Mouse (Mus musculus) midbrain, embryonic 12.5 days (tissue): Measurements from ENCODE around the gene Eef1b2. TPM values are rescaled to one million over a fixed set of nuclear protein-coding genes. Genes with fewer than 3 reads are reported as not detected.
A peak's percentile ranks its signal among the peaks of the same experiment; 100 is the strongest.
"Not testable (repeated sequence)": the region's sequence is repeated elsewhere in the genome, so short reads cannot be mapped to it uniquely, and the experiment has no call there.

Experiments
- ATAC-seq: fragments of 200-750 bp; cut with Nextera tagmentation; 2 replicates; pipeline ENCODE4 v1.8.0; 2017; ENCODE audit warnings: low read depth, moderate TSS enrichment, moderate library complexity; ENCODE audit not compliant: low FRiP score
- H3K27ac ChIP-seq: fragments of 300-500 bp; sonication (generic); replicated peaks from 2 replicates; pipeline ENCODE4 v1.5.1; 2016; ENCODE audit warnings: mild to moderate bottlenecking
- H3K27me3 ChIP-seq: fragments of 300-500 bp; sonication (generic); 2 replicates; pipeline ENCODE4 v1.6.1; 2016; ENCODE audit warnings: mild to moderate bottlenecking
- H3K36me3 ChIP-seq: fragments of 300-500 bp; sonication (generic); 2 replicates; pipeline ENCODE4 v1.6.1; 2016
- H3K4me1 ChIP-seq: fragments of 300-500 bp; sonication (generic); 2 replicates; pipeline ENCODE4 v1.6.1; 2016
- H3K4me2 ChIP-seq: fragments of 300-500 bp; sonication (generic); replicated peaks from 2 replicates; pipeline ENCODE4 v1.6.1; 2016; ENCODE audit warnings: mild to moderate bottlenecking, moderate library complexity
- H3K4me3 ChIP-seq: fragments of 300-500 bp; sonication (generic); 2 replicates; pipeline ENCODE4 v1.5.1; 2016; ENCODE audit warnings: mild to moderate bottlenecking
- H3K9ac ChIP-seq: fragments of 300-500 bp; sonication (generic); replicated peaks from 2 replicates; pipeline ENCODE4 v1.6.1; 2016; ENCODE audit warnings: mild to moderate bottlenecking, moderate library complexity
- H3K9me3 ChIP-seq: fragments of 300-500 bp; sonication (generic); 2 replicates; pipeline ENCODE4 v1.6.1; 2016; ENCODE audit warnings: mild to moderate bottlenecking
- WGBS: fragments of 180-500 bp; shearing (Covaris S2); methylation state at CpG from one replicate; pipeline ENCODE4 v1.1.7; 2016; 5-methylcytosine and 5-hydroxymethylcytosine counted together
- polyA plus RNA-seq: library from polyadenylated mRNA; unstranded; fragments of >200 nt; fragmentation: Nextera tagmentation; extraction: Ambion mirVana; gene quantifications from 2 replicates; pipeline ENCODE4 v1.2.1, GENCODE M21; 2016

Gene Eef1b2
- polyA plus RNA-seq, result 359 and 380 TPM in 2 replicates

DNA sequence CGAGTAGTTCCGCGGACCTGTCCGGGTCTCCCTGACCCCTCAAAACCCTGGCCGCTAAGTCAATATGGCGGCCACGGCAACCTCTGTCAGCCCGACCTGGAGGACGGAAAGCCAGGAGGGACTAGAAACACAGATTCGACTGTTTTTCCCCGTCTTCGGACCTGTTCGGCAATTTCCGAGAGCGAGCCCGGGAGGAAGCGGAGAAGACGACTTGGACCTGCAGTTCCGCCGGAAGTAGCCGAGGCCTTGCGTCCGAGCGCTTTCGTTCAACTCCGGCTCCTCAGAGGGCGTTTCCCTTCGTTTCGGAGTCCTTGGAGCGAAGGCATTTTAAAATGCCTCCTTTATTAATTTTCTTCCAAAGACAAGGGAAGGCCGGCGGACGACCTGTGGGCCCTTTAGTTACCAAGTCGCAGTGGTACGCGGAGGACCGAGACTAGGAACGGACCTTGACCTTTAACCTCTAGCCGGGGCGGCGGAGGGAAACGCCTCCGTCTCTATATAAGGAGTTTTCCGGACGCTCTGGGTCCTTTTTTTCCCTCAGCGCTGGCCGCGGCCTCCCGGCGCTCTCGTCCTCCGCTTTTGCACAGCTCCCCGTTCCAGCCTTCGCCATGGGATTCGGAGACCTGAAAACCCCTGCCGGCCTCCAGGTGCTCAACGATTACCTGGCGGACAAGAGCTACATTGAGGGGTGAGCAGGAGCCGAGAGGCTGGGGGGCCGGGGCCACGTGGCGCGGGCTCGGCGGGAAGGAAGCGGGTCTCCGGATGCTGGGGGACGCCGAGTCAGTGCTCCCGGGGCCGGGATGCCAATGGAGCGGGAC is at the start of gene Eef1b2, which contains the start of gene Ndufs1:
Eef1b2 (plus strand) TSS at position 222 of the 818 bp plus-strand sequence.
Ndufs1 (minus strand) TSS at position 230 of the 818 bp plus-strand sequence.
- ATAC-seq, result peak; percentile 87
- WGBS, result under 1% methylated on average over 72 of the region's 72 CpGs
- Histone ChIP-seq H3K36me3 (peaks cover 26% of the 10 kb centered on the region), H3K27ac (peak within 1 kb of the TSS; percentile 83), H3K4me3 (peak within 1 kb of the TSS; percentile 92), H3K27me3 (no peaks in the 10 kb centered on the region), H3K4me1 (peaks cover 24% of the 10 kb centered on the region), H3K9ac (peak within 1 kb of the TSS; percentile 97), H3K4me2 (peak within 1 kb of the TSS; percentile 89), H3K9me3 (no peaks in the 10 kb centered on the region)

DNA sequence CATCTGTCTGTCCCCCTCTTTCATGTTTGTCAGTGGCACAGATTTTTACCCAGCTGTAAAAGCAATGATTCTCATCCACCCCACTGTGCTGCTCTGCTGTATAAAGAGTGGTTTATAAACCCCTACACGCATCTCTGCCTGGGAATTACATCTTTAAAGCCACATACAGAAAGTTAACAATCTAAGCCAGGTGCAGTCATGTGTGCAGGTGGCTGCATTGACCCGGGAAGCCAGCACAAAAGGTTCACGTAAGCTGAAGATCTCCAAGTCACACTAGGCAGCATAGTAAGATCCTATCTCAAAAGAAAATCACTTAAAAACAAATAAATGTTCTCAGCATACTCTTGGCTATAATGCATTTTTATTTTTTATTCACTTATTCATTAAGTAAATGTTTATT is 47.4 kb upstream of the Eef1b2 start:
- WGBS, result 19% methylated on average over 3 of the region's 3 CpGs
- H3K4me2 ChIP-seq, result peak overlapping the region; percentile 46; the same call in 1 of the 2 replicates

DNA sequence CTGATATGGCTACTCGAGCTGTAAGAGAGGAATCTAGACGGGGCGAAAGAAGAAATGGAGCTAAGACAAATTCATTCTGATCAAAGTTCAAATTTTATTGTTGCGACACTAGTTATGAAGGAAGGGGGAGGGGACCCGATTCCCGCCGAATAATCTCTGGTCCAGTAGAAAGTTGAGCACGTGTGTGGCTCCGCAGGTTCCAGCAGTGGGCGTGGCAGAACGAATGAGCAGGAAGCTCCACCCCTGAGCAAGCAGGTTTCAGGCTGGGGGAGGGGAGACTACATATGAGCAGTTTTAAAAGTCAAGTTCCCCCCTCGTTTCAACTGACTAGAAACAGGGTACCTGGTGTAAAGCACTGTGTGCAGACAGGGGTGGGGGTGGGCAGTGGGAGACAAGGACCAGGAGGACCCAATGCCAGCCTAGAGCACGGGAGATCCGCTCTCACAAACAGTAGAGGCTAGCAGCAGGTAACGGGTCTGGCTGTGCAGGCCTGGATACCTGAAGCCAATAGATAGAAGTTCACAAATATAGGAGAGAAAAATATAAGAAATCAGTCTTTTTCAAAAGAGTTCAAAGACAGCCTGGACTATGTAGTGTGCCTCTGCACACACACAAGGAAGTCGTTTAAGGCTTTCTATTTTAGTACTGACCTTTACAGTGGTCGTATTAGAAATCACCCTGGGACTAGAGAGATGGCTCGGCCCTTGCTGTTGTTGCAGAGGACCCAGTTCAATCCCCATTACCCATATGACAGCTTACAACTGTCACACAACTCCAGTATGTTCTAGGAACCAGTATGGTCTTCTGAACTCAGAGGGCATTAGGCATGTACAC is 46.6 kb upstream of the Eef1b2 start:
- Histone ChIP-seq H3K9me3 (0 out of 2 replicates have a peak, but pooled peaks cover 4% of the 10 kb centered on the region), H3K9ac (no peak overlapping the region), H3K4me1 (peaks cover 9% of the 10 kb centered on the region; the same call in 1 of the 2 replicates), H3K27ac (no peak overlapping the region), H3K27me3 (no peaks in the 10 kb centered on the region), H3K4me2 (peak overlapping the region; percentile 46), H3K36me3 (peaks cover 4% of the 10 kb centered on the region; the same call in 1 of the 2 replicates), H3K4me3 (peak overlapping the region; percentile 18; the same call in 1 of the 2 replicates)
- 16% methylated on average over 18 of the region's 18 CpGs for WGBS
- peak; percentile 54; the same call in 1 of the 2 replicates for ATAC-seq

More for the DNA sequence above, 47.4 kb upstream of the Eef1b2 start:
- Histone ChIP-seq H3K9ac (no peak overlapping the region), H3K9me3 (0 out of 2 replicates have a peak, but pooled peaks cover 4% of the 10 kb centered on the region), H3K27me3 (no peaks in the 10 kb centered on the region), H3K36me3 (peaks cover 5% of the 10 kb centered on the region; the same call in 1 of the 2 replicates), H3K4me3 (no peak overlapping the region), H3K4me1 (peaks cover 9% of the 10 kb centered on the region; the same call in 1 of the 2 replicates), H3K27ac (0 out of 2 replicates have a peak overlapping the region, but pooled peaks have one; percentile 0)
- no peak for ATAC-seq

DNA sequence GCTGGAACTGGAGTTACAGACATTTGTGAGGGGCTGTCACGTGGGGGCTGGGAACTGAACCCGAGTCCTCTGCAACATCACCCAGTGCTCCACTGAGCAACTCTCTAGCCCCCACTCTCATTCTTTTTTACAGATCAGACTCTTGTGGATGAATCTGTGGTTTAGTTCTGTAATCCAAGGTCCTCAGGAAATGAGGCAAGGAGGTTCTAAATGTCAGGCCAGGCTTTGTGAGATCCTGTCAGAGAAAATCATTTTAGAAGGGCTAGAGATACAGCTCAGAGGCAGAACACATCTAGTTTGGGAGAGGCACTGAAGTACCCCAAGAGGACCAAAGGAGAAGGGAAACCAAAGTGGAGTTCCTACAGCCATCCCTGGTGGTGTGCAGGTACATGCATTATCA is 45.7 kb upstream of the Eef1b2 start:
- H3K9ac ChIP-seq, result no peak overlapping the region
- no peak overlapping the region for H3K27ac ChIP-seq
- no peak for ATAC-seq
- H3K4me3 ChIP-seq, result no peak overlapping the region
- H3K36me3 ChIP-seq, result peaks cover 4% of the 10 kb centered on the region; the same call in 1 of the 2 replicates
- H3K4me2 ChIP-seq, result no peak overlapping the region
- H3K27me3 ChIP-seq, result no peaks in the 10 kb centered on the region
- H3K9me3 ChIP-seq, result 0 out of 2 replicates have a peak, but pooled peaks cover 4% of the 10 kb centered on the region
- 85% methylated on average over 2 of the region's 2 CpGs for WGBS
- peaks cover 9% of the 10 kb centered on the region; the same call in 1 of the 2 replicates for H3K4me1 ChIP-seq

DNA sequence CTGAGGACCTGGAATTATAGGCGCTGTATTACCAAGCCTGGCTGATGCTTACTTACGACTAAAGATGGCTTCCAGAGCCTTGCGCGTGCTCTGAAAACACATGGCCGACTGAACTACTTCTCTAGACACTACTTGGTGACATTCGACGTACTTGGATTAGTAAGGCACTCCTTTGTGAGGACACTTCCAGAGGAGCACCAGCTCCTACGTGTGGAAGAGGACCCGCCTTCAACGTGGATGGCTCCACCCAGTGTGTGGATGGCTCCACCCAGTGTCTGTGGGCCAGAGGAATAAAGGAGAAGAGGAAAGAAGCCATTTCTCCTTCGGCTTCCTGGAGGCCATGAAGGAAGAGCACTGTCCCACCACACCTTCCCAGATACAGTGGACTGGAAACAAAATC is 44.9 kb upstream of the Eef1b2 start:
- no peak overlapping the region for H3K27ac ChIP-seq
- 0 out of 2 replicates have a peak, but pooled peaks cover 4% of the 10 kb centered on the region for H3K36me3 ChIP-seq
- 0 out of 2 replicates have a peak, but pooled peaks cover 4% of the 10 kb centered on the region for H3K9me3 ChIP-seq
- H3K4me3 ChIP-seq, result no peak overlapping the region
- H3K9ac ChIP-seq, result no peak overlapping the region
- no peak overlapping the region for H3K4me2 ChIP-seq
- H3K4me1 ChIP-seq, result peaks cover 9% of the 10 kb centered on the region; the same call in 1 of the 2 replicates
- ATAC-seq, result no peak
- H3K27me3 ChIP-seq, result no peaks in the 10 kb centered on the region
- WGBS, result 91% methylated on average over 11 of the region's 11 CpGs

DNA sequence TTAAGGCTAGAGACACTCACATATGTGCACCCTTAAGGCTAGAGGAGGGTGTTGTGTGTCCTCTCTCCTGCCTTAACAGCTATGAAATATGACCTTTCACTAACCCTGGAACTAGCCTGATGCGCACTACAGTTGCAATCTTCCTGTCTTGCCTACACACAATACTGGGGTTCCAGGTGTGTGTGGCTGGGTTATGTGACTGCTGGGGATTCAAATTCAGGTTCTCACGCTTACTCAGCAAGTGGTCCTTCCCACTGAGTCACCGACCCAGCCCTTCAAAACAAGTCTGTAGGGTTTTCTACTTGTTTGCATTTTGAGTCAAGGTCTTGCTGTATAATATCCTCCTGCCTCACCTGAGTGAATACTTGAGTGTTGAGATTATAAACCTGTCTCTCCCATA is 42.1 kb upstream of the Eef1b2 start:
- Histone ChIP-seq H3K4me3 (no peak overlapping the region), H3K36me3 (peaks cover 13% of the 10 kb centered on the region), H3K9ac (no peak overlapping the region), H3K4me2 (no peak overlapping the region), H3K9me3 (no peaks in the 10 kb centered on the region), H3K27me3 (no peaks in the 10 kb centered on the region), H3K4me1 (0 out of 2 replicates have a peak, but pooled peaks cover 5% of the 10 kb centered on the region), H3K27ac (no peak overlapping the region)
- WGBS, result 82% methylated on average over 3 of the region's 3 CpGs
- no peak for ATAC-seq

DNA sequence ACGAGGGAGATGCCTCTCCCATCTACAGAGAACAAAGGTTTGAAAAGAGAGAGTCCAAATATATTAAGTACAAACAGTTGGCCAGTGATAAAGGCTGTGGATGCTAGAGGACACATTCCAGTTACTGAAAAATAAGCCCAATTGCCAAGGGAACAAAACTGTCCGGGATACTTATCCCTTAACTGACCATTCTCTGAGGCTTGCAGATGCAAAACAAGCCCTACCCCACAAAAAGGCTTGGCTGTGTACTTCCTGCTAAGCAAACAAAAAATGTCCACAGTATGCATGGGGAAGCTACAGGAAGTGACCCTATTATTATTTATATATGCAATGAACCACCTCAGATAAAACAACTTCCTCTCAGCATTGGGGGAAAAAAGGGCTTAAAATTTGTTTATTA is 38.7 kb upstream of the Eef1b2 start:
- no peaks in the 10 kb centered on the region for H3K9me3 ChIP-seq
- H3K27me3 ChIP-seq, result no peaks in the 10 kb centered on the region
- H3K36me3 ChIP-seq, result peaks cover 31% of the 10 kb centered on the region
- no peak overlapping the region for H3K9ac ChIP-seq
- no peak overlapping the region for H3K27ac ChIP-seq
- H3K4me2 ChIP-seq, result no peak overlapping the region
- no peak overlapping the region for H3K4me3 ChIP-seq
- ATAC-seq, result no peak
- H3K4me1 ChIP-seq, result no peaks in the 10 kb centered on the region
- 82% methylated on average over 2 of the region's 2 CpGs for WGBS

DNA sequence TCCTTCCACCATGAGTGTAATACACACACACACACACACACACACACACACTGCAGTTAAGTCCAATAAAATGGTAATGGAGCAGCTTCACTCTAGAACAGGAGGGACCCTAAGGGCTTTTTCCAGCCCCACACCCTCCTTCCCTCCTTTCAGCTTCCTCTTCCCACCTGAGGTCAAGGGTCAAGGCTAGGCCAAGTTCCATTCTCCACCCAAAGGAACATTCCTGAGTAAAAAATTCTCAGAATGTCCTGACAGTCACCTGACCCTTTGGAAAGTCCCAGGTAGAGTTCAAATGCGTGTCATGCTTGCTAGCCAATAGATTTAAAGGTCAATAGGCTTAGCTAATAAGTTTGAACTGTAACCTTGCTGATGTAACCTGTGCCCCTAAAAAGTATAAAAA is 38.0 kb upstream of the Eef1b2 start:
- H3K27me3 ChIP-seq, result not testable (repeated sequence)
- WGBS, result 98% methylated on average over 1 of the region's 1 CpGs

DNA sequence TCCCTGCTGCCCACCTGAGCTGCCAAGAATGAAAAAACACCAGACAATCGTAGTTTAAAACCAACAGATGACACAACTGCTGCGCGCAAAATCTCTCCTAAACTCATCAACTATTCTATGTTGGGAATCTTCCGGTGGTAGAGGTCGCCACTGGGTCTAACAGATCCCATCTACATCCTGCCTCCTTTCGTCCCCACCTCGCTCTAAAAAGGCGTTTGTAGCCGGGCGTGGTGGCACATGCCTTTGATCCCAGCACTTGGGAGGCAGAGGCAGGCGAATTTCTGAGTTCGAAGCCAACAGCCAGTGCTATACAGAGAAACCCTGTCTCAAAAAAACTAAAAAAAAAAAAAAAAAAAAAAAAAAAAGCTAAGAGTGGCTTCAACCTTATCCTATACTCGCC is 36.4 kb upstream of the Eef1b2 start:
- peaks cover 52% of the 10 kb centered on the region for H3K36me3 ChIP-seq
- H3K4me2 ChIP-seq, result no peak overlapping the region
- no peaks in the 10 kb centered on the region for H3K27me3 ChIP-seq
- no peak overlapping the region for H3K27ac ChIP-seq
- ATAC-seq, result no peak
- no peak overlapping the region for H3K4me3 ChIP-seq
- WGBS, result 95% methylated on average over 13 of the region's 13 CpGs
- no peaks in the 10 kb centered on the region for H3K4me1 ChIP-seq
- H3K9me3 ChIP-seq, result no peaks in the 10 kb centered on the region
- H3K9ac ChIP-seq, result no peak overlapping the region

More for the DNA sequence above, 38.0 kb upstream of the Eef1b2 start:
- H3K4me3 ChIP-seq, H3K4me2 ChIP-seq, H3K9ac ChIP-seq, H3K4me1 ChIP-seq, H3K27ac ChIP-seq, H3K9me3 ChIP-seq, ATAC-seq: not testable (repeated sequence)
- H3K36me3 ChIP-seq, result peaks cover 36% of the 10 kb centered on the region

DNA sequence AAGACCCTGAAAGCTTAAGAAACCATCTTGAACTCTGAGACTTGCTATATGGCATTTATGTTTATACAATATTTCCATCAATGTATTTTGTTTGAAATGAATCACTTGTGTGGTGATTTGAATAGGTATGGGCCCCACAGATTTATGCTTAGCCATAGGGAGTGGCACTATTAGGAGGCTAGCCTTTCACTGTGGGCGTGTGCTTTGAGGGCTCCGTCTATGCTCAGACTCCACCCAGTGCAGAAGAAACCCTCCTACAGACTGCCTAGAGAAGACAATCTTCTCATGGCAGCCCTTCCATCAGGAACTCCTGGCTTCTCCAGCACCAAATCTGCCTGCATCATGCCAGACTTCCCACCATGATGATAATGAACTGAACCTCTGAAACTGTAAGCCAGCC is 8.0 kb upstream of the Eef1b2 start:
- Histone ChIP-seq H3K9me3 (no peaks in the 10 kb centered on the region), H3K9ac (no peak overlapping the region), H3K36me3 (peaks cover 64% of the 10 kb centered on the region), H3K27me3 (no peaks in the 10 kb centered on the region), H3K4me2 (no peak overlapping the region), H3K27ac (no peak overlapping the region), H3K4me3 (no peak overlapping the region), H3K4me1 (no peaks in the 10 kb centered on the region)
- no peak for ATAC-seq
- WGBS, result 89% methylated on average over 2 of the region's 2 CpGs

DNA sequence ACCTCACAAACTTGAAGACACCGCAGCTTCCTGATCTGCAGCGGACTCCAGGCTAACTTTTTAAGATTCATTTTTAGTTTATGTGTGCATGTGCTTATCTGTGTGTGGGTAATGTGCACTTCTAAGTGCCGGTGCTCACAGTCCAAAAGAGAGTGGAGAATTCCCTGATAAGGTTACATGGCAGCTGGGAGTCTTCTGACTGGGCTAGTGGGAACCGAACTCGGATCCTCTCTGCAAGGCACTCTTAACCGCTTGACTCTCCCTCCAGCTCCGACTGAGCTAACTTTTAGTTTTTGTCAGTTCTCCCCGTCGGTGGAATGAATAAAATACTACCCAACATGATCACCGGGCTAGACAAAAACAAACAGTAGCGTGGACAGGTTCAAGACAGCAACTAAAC is 772 bp upstream of the Eef1b2 start:
- Histone ChIP-seq H3K36me3 (peaks cover 34% of the 10 kb centered on the region), H3K4me1 (peaks cover 24% of the 10 kb centered on the region), H3K9ac (peak overlapping the region; percentile 97), H3K27me3 (no peaks in the 10 kb centered on the region), H3K27ac (peak overlapping the region; percentile 83), H3K9me3 (no peaks in the 10 kb centered on the region), H3K4me2 (peak overlapping the region; percentile 89), H3K4me3 (peak overlapping the region; percentile 92)
- 10% methylated on average over 11 of the region's 11 CpGs for WGBS
- no peak for ATAC-seq
